ENCODE assay signal across 25 mouse cellular contexts in the genomic region with DNA sequence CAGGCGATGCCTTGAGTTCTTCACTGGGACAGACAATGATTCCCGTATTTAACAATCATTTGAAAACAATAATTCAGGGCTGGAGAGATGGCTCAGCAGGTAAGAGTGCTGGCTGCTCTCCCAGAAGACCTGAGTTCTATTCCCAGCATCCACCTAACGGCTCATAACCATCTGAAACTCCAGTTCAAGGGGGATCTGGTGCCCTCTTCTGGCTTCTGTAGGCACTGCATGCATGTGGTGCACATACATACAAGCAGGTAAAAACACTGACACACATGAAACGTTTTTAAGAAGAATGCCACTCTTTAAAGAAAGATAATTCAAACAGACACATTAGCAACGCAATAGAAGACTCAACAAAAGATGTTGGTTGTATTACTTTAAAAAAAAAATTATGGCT.
DNase-seq lines count a peak whose midpoint lies in the region; ATAC-seq and TF ChIP-seq lines count a peak whose summit lies in the region.
"Had no signal": no experiment of that assay in that cellular context is flagged by ENCODE, and none has a peak within 500 bp of the region (broad histone marks: within the 10 kb centered on the region; RNA-seq: fewer than 3 reads in every experiment).

No protein-coding gene starts in this region.

- no peak overlapping the region for H3K4me3 ChIP-seq in hindbrain, postnatal 0 days (ENCODE audit: low read length)
- H3K4me3 ChIP-seq in hindbrain, embryonic 12.5 days: no peak overlapping the region
- no peak overlapping the region for H3K4me3 ChIP-seq in liver, postnatal 0 days (ENCODE audit: low read depth, low read length)
- no peak overlapping the region for H3K4me3 ChIP-seq in liver, embryonic 11.5 days (ENCODE audit: low read depth, low read length)
- H3K4me3 ChIP-seq in ES-E14 (ENCODE audit: insufficient read depth in 1 of 2, low read depth in 1 of 2, low read length in 2 of 2, poor library complexity in 1 of 2, severe bottlenecking in 1 of 2): no peak overlapping the region
- H3K4me3 ChIP-seq: forebrain, embryonic 15.5 days; heart, embryonic 15.5 days; hindbrain, embryonic 15.5 days; kidney, embryonic 15.5 days; lung, embryonic 15.5 days; midbrain, embryonic 15.5 days; myocyte had no signal

- no peak overlapping the region for H3K4me2 ChIP-seq in hindbrain, postnatal 0 days (ENCODE audit: low read depth, low read length)
- H3K4me2 ChIP-seq in hindbrain, embryonic 12.5 days (replicated peaks): no peak overlapping the region
- no peak overlapping the region for H3K4me2 ChIP-seq in liver, postnatal 0 days (ENCODE audit: low read depth, low read length)
- no peak overlapping the region for H3K4me2 ChIP-seq in liver, embryonic 11.5 days
- H3K4me2 ChIP-seq: forebrain, embryonic 15.5 days; heart, embryonic 15.5 days; hindbrain, embryonic 15.5 days; kidney, embryonic 15.5 days; lung, embryonic 15.5 days; midbrain, embryonic 15.5 days had no signal

- H3K9me3 ChIP-seq in hindbrain, postnatal 0 days (ENCODE audit: low read length): no peaks in the 10 kb centered on the region
- H3K9me3 ChIP-seq in hindbrain, embryonic 12.5 days (replicated peaks): 0 out of 2 replicates have a peak, but pooled peaks cover 3% of the 10 kb centered on the region
- no peaks in the 10 kb centered on the region for H3K9me3 ChIP-seq in liver, postnatal 0 days (ENCODE audit: low read length)
- 0 out of 2 replicates have a peak, but pooled peaks cover 4% of the 10 kb centered on the region for H3K9me3 ChIP-seq in liver, embryonic 11.5 days (ENCODE audit: control insufficient read depth, low read length)
- no peaks in the 10 kb centered on the region for H3K9me3 ChIP-seq in ES-E14 (ENCODE audit: control insufficient read depth, insufficient read depth, low read depth, low read length)
- H3K9me3 ChIP-seq: forebrain, embryonic 15.5 days; heart, embryonic 15.5 days; hindbrain, embryonic 15.5 days; kidney, embryonic 15.5 days; lung, embryonic 15.5 days; midbrain, embryonic 15.5 days had no signal

- peak; percentile 23; the same call in 1 of the 2 replicates for TF ChIP-seq CTCF in hindbrain, postnatal 0 days (IDR thresholded peaks at IDR 0.05; ENCODE audit: low read depth)
- TF ChIP-seq CTCF in liver, postnatal 0 days (IDR thresholded peaks at IDR 0.05; ENCODE audit: low read depth): peak; percentile 27
- TF ChIP-seq CTCF in brain, embryonic 14.5 days (IDR thresholded peaks at IDR 0.05; ENCODE audit: borderline replicate concordance, extremely low read depth, insufficient read depth, insufficient read length): peak; percentile 14; the same call in 1 of the 2 replicates

- in situ Hi-C loops in ES-E14 (cut with MboI; ENCODE audit: low sequenced_read_pairs in 2 of 2, unreplicated experiment in 2 of 2): no loop called here

- H3K9ac ChIP-seq in hindbrain, postnatal 0 days (replicated peaks; ENCODE audit: low read length): no peak overlapping the region
- H3K9ac ChIP-seq in hindbrain, embryonic 12.5 days: no peak overlapping the region
- H3K9ac ChIP-seq in liver, postnatal 0 days (replicated peaks): no peak overlapping the region
- H3K9ac ChIP-seq in liver, embryonic 11.5 days (ENCODE audit: low read depth, low read length): no peak overlapping the region
- H3K9ac ChIP-seq in ES-E14 (ENCODE audit: insufficient read depth, low read depth, low read length, poor library complexity, severe bottlenecking): no peak overlapping the region
- H3K9ac ChIP-seq: forebrain, embryonic 15.5 days; heart, embryonic 15.5 days; hindbrain, embryonic 15.5 days; kidney, embryonic 15.5 days; lung, embryonic 15.5 days; midbrain, embryonic 15.5 days had no signal

- DNase-seq in hindbrain, postnatal 0 days (ENCODE audit: low spot score): no peak
- DNase-seq in liver, postnatal 0 days: no peak
- DNase-seq in liver, embryonic 11.5 days (ENCODE audit: low spot score): no peak
- peak; percentile 22 for DNase-seq in ES-E14 (ENCODE audit: low read depth, low spot score)
- no peak for DNase-seq in brain, embryonic 14.5 days (ENCODE audit: low read depth)
- no peak for DNase-seq in heart, adult 11 months
- DNase-seq in adrenal gland, postnatal 14 days: no peak
- DNase-seq: adrenal gland, adult 8-10 months; cerebellum, adult 8-10 months; cerebellum, postnatal 36 days; gastrocnemius, postnatal 25 days; heart, postnatal 4 days; kidney, adult 11 months; lung, postnatal 4 days; thymus, adult 2 months; thymus, postnatal 4 days had no signal

- TF ChIP-seq EP300 in liver, postnatal 0 days (IDR thresholded peaks at IDR 0.05; ENCODE audit: low read depth): no peak

- no peaks in the 10 kb centered on the region for H3K4me1 ChIP-seq in hindbrain, postnatal 0 days (ENCODE audit: insufficient read depth, low read length)
- H3K4me1 ChIP-seq in hindbrain, embryonic 12.5 days: no peaks in the 10 kb centered on the region
- no peaks in the 10 kb centered on the region for H3K4me1 ChIP-seq in liver, postnatal 0 days (ENCODE audit: insufficient read depth)
- H3K4me1 ChIP-seq in liver, embryonic 11.5 days (replicated peaks; ENCODE audit: control insufficient read depth, insufficient read depth, low read length): no peaks in the 10 kb centered on the region
- no peaks in the 10 kb centered on the region for H3K4me1 ChIP-seq in ES-E14 (ENCODE audit: control insufficient read depth in 2 of 2, insufficient read depth in 2 of 2, low read length in 2 of 2, poor library complexity in 1 of 2)
- H3K4me1 ChIP-seq: forebrain, embryonic 15.5 days; heart, embryonic 15.5 days; hindbrain, embryonic 15.5 days; kidney, embryonic 15.5 days; lung, embryonic 15.5 days; midbrain, embryonic 15.5 days had no signal

- TF ChIP-seq POLR2A in brain, embryonic 14.5 days (IDR thresholded peaks at IDR 0.05; ENCODE audit: borderline replicate concordance, extremely low read depth, insufficient read depth, insufficient read length, poor library complexity, severe bottlenecking): no peak

- no peak for ATAC-seq in hindbrain, postnatal 0 days
- no peak for ATAC-seq in hindbrain, embryonic 12.5 days (ENCODE audit: low FRiP score)
- no peak for ATAC-seq in liver, postnatal 0 days
- ATAC-seq in liver, embryonic 11.5 days (replicated peaks; ENCODE audit: low FRiP score): no peak
- ATAC-seq: activated CD4-positive, CD25-positive, alpha-beta regulatory T cell, adult 4 months; forebrain, embryonic 15.5 days; midbrain, embryonic 15.5 days had no signal

- H3K27ac ChIP-seq in hindbrain, postnatal 0 days: no peak overlapping the region
- H3K27ac ChIP-seq in hindbrain, embryonic 12.5 days: no peak overlapping the region
- H3K27ac ChIP-seq in liver, postnatal 0 days (ENCODE audit: low read depth): no peak overlapping the region
- no peak overlapping the region for H3K27ac ChIP-seq in liver, embryonic 11.5 days (ENCODE audit: low read depth, low read length)
- no peak overlapping the region for H3K27ac ChIP-seq in ES-E14 (ENCODE audit: insufficient read depth, low read depth, low read length, poor library complexity, severe bottlenecking)
- H3K27ac ChIP-seq: forebrain, embryonic 15.5 days; heart, embryonic 15.5 days; hindbrain, embryonic 15.5 days; kidney, embryonic 15.5 days; lung, embryonic 15.5 days; midbrain, embryonic 15.5 days had no signal

- 88% methylated on average over 5 of the region's 5 CpGs for WGBS in hindbrain, postnatal 0 days
- 95% methylated on average over 5 of the region's 5 CpGs for WGBS in hindbrain, embryonic 12.5 days
- 77% methylated on average over 5 of the region's 5 CpGs for WGBS in liver, postnatal 0 days (ENCODE audit: insufficient replicate concordance)
- WGBS in liver, embryonic 11.5 days: 85% methylated on average over 5 of the region's 5 CpGs

- H3K27me3 ChIP-seq in hindbrain, postnatal 0 days (ENCODE audit: insufficient read depth, low read length): no peaks in the 10 kb centered on the region
- H3K27me3 ChIP-seq in hindbrain, embryonic 12.5 days: no peaks in the 10 kb centered on the region
- no peaks in the 10 kb centered on the region for H3K27me3 ChIP-seq in liver, postnatal 0 days (ENCODE audit: insufficient read depth, low read length)
- no peaks in the 10 kb centered on the region for H3K27me3 ChIP-seq in liver, embryonic 11.5 days (replicated peaks; ENCODE audit: control insufficient read depth, insufficient read depth, low read length)
- H3K27me3 ChIP-seq: forebrain, embryonic 15.5 days; heart, embryonic 15.5 days; hindbrain, embryonic 15.5 days; kidney, embryonic 15.5 days; lung, embryonic 15.5 days; midbrain, embryonic 15.5 days had no signal

- H3K36me3 ChIP-seq in hindbrain, postnatal 0 days (ENCODE audit: insufficient read depth, low read length): peaks cover 13% of the 10 kb centered on the region; the same call in 1 of the 2 replicates
- peaks cover 8% of the 10 kb centered on the region; the same call in 1 of the 2 replicates for H3K36me3 ChIP-seq in hindbrain, embryonic 12.5 days
- no peaks in the 10 kb centered on the region for H3K36me3 ChIP-seq in liver, postnatal 0 days (replicated peaks; ENCODE audit: insufficient read depth, low read length)
- no peaks in the 10 kb centered on the region for H3K36me3 ChIP-seq in liver, embryonic 11.5 days (ENCODE audit: control insufficient read depth, insufficient read depth, low read length)
- no peaks in the 10 kb centered on the region for H3K36me3 ChIP-seq in ES-E14 (ENCODE audit: control insufficient read depth, insufficient read depth, low read length, poor library complexity, severe bottlenecking)
- H3K36me3 ChIP-seq: forebrain, embryonic 15.5 days; heart, embryonic 15.5 days; lung, embryonic 15.5 days; midbrain, embryonic 15.5 days had no signal

TF ChIP-seq in ES-E14, 5 proteins besides CTCF, POLR2A, EP300 and RAD21:
- TF ChIP-seq MAFK (IDR thresholded peaks at IDR 0.05; ENCODE audit: insufficient read depth, low read depth, low read length): no peak
- TF ChIP-seq ZNF384 (IDR thresholded peaks at IDR 0.05; ENCODE audit: low read depth, low read length): no peak
- TF ChIP-seq CHD2 (IDR thresholded peaks at IDR 0.05; ENCODE audit: low read depth, low read length): no peak
- TF ChIP-seq HCFC1 (IDR thresholded peaks at IDR 0.05; ENCODE audit: borderline replicate concordance, insufficient read depth, low read length): no peak
- TF ChIP-seq ZC3H11A (IDR thresholded peaks at IDR 0.05; ENCODE audit: borderline replicate concordance, low read depth, low read length): no peak
